In genomic region chr6:53286389-53287037, GRCm38 (mm10) we compare ENCODE assay signal across 8 mouse cellular contexts. TPM values are rescaled to one million over a fixed set of nuclear protein-coding genes. Genes with fewer than 3 reads are reported as not detected.
DNase-seq lines count a peak whose midpoint lies in the region; ATAC-seq and TF ChIP-seq lines count a peak whose summit lies in the region.

No protein-coding gene starts in this region.

- H3K36me3 ChIP-seq in liver, adult 2 months (ENCODE audit: control insufficient read depth, insufficient read depth, low read length), result no peaks in the 10 kb centered on the region
- H3K36me3 ChIP-seq in stomach, embryonic 15.5 days, result no peaks in the 10 kb centered on the region

- peaks cover 4% of the 10 kb centered on the region; the same call in 1 of the 2 replicates for H3K4me1 ChIP-seq in liver, adult 2 months (ENCODE audit: control insufficient read depth, insufficient read depth, low read length)
- H3K4me1 ChIP-seq in stomach, embryonic 15.5 days, result peaks cover 11% of the 10 kb centered on the region; the same call in 1 of the 2 replicates

- TF ChIP-seq CTCF in liver, adult 2 months (IDR thresholded peaks at IDR 0.05; ENCODE audit: low read depth, low read length), result no peak

- H3K27ac ChIP-seq in liver, adult 2 months (replicated peaks; ENCODE audit: insufficient read depth, low read depth, low read length), result no peak overlapping the region
- H3K27ac ChIP-seq in stomach, embryonic 15.5 days, result no peak overlapping the region

- peak; percentile 32; the same call in 1 of the 2 replicates for ATAC-seq in stomach, embryonic 15.5 days (ENCODE audit: insufficient read depth, low FRiP score, low read depth)

- H3K9me3 ChIP-seq in stomach, embryonic 15.5 days, result no peaks in the 10 kb centered on the region

- peak overlapping the region; percentile 98 for H3K4me2 ChIP-seq in stomach, embryonic 15.5 days

- WGBS in liver, adult 2 months, result 5% methylated on average over 20 of the region's 20 CpGs
- 8% methylated on average over 20 of the region's 20 CpGs for WGBS in stomach, embryonic 15.5 days

- DNase-seq in liver, adult 2 months (ENCODE audit: extremely low read depth, low read depth, low spot score), result no peak
- DNase-seq in liver, result no peak
- DNase-seq in embryo, embryonic 11 days, result peak; percentile 63
- peak; percentile 67 to 77 for DNase-seq in heart, adult 9 months (ENCODE audit: low spot score in 2 of 2)
- DNase-seq in kidney, adult 9 months, result peak; percentile 22
- peak; percentile 21 for DNase-seq in lung, postnatal 14 days
- no peak for DNase-seq in c-Kit-positive CD71-positive TER-119-positive erythroid progenitor cells, embryonic 14.5 days (ENCODE audit: low spot score)

- no peak for TF ChIP-seq POLR2A in liver, adult 2 months (IDR thresholded peaks at IDR 0.05; ENCODE audit: extremely low read depth, insufficient read depth, low read length)

- H3K79me2 ChIP-seq in liver, adult 2 months (ENCODE audit: control insufficient read depth, insufficient read depth, low read length), result no peaks in the 10 kb centered on the region

- H3K9ac ChIP-seq in liver, adult 2 months (ENCODE audit: low read depth, low read length), result no peak overlapping the region
- H3K9ac ChIP-seq in stomach, embryonic 15.5 days, result 0 out of 2 replicates have a peak overlapping the region, but pooled peaks have one; percentile 8

- H3K27me3 ChIP-seq in liver, adult 2 months (ENCODE audit: control insufficient read depth, insufficient read depth, low read length), result peaks cover 26% of the 10 kb centered on the region
- H3K27me3 ChIP-seq in stomach, embryonic 15.5 days (replicated peaks), result peaks cover 40% of the 10 kb centered on the region

- peak overlapping the region; percentile 49; the same call in 1 of the 2 replicates for H3K4me3 ChIP-seq in liver, adult 2 months (ENCODE audit: insufficient read depth, low read depth, low read length)
- peak overlapping the region; percentile 55 for H3K4me3 ChIP-seq in stomach, embryonic 15.5 days (replicated peaks)

RNA-seq across cellular contexts. Expression of gene Creb5, which starts 0.6 kb away (rescaled TPM):
- 0.18 and 0.20 TPM in 2 replicates for total RNA-seq in liver, adult 2 months (2014; rRNA removed)
- polyA plus RNA-seq in liver, adult 2 months (2012; rRNA removed), result 0.01 and 0.02 TPM in 2 replicates
- 9.5 and 9.8 TPM in 2 replicates for polyA plus RNA-seq in stomach, embryonic 15.5 days (2015; fragmentation: Nextera tagmentation; extraction: Ambion mirVana)

Comparison
In these comparisons a context has a peak if more than half of its experiments do, and no peak if none do; other contexts are left out.
1. DNase-seq: peak in embryo, embryonic 11 days (single experiment), heart, adult 9 months (2 of 2), kidney, adult 9 months (single experiment) and lung, postnatal 14 days (single experiment); none in liver, adult 2 months (single experiment), liver (single experiment) and c-Kit-positive CD71-positive TER-119-positive erythroid progenitor cells, embryonic 14.5 days (single experiment).
2. RNA of gene Creb5, which starts 0.6 kb away (polyA plus RNA-seq): 9.5 to 9.8 TPM in stomach, embryonic 15.5 days; 0.01 to 0.02 TPM in liver, adult 2 months; every median in the first group is over 10 times any median in the second.